Mouse (Mus musculus): ENCODE measurements around the gene Zbtb49.

The Zbtb49 gene

GRCm38 (mm10) chr5:38220328-38220912, at the start of gene Zbtb49, which contains the start of gene Lyar:
Gene Zbtb49 (minus strand): TSS chr5:38220457.
Gene Lyar (plus strand): TSS chr5:38220470.
- DNase-seq = peak; percentile 87 to 88

GRCm38 (mm10) chr5:38260107-38260682, 39.9 kb upstream of the Zbtb49 start, which contains the start of gene Tmem128:
Gene Tmem128 (plus strand): TSS chr5:38260185.
- DNase-seq = peak; percentile 19 to 27

DNA sequence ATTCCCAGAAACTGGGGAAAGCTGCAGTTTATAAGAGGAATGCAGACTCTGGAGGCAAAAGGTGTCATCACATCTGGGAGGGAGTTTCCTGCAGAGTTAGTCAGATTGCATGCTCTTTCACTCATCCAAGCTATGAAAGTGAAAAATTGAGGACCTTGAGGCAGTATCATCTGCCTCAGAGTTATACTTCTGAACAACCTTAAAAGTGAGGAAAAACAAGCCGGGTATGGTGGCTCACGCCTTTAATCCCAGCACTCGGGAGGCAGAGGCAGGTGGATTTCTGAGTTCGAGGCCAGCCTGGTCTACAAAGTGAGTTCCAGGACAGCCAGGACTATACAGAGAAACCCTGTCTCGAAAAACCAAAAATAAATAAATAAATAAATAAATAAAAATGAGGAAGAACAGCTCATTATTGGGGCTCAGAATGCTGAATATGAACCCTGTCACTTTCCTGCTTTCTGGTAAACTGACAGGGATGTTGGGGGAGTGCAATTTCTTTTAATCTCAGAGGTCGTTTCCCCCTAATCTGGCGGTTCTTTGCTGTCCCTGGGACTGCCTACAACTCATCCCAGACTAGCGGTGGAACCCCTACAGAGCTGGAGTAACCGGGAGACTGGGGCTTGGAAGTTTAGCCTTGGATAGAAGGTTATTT, 39.3 kb upstream of the Zbtb49 start:
- DNase-seq = no peak

GRCm38 (mm10) chr5:38258773-38259146, 38.5 kb upstream of the Zbtb49 start:
- no peak for DNase-seq

DNA sequence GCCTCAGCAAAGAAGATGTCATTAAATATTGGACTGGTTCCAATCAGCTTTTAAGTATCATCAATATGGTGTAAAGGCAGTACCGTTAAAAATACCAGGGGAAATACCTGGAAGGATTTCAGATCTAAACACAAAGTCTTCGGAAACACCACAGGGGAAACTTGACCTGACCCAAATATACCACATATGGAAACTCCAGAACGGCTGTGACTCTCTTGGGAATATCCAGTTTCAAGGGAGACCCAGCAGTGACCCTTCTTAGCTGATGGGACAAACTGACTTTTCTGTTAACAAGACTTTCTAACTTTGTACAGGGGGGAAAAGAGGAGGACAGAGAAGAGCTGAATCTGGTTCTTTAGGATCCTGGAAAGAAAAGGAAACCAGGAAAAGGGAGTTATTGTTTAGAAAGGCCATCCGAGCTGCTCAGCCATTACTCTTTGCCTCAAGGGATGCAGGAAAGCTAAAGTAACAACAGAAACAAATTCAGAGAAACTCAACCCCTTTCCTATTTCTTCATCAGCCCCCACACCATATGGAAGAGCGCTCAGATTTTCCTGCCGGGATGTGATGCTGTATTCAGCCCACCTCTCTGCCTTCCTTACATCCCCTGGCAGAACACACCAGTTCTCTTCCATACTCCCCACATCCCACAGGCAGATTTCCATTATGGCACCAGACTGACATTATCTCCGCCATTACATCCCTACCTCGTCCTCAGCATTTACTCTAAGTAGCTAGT, 37.9 kb upstream of the Zbtb49 start:
- no peak for DNase-seq

DNA sequence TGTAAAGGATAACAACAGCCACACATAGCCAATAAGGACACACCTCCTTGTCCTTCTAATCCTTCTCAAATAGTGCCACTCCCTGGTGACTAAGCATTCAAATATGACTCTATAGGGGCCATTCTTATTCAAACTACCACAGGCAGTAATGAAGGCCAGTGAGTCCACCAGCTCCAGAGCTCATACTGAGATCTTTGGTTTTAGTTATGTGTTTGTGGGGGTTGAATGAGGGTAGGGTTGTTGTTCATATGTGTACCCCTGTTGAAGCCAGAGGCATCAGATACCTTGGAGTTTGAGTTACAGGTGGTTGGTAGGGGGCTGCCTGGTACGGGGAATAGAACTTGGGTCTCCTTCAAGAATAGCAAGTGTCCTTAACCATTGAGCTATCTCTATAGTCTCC, 36.3 kb upstream of the Zbtb49 start:
- no peak for DNase-seq

DNA sequence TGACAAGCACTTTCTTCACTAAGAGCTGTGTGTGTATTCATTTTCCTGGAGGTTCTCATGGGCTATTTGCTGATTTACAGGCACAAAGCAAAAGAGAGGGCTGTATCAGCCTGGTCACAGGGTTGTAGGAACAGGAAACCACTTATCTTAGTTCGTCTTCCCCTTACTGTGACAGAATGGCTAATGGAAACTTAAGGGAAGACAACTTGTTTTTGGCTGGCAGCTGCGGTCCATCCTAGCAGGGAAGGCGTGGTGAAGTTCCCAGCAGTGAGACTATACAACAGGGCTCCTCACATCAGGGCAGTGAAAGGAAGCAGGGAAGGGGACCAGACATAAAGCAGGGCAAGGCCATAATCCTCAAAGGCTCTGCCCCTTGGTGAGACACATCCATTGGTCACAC, 35.4 kb upstream of the Zbtb49 start:
- no peak for DNase-seq

- no peak for DNase-seq
Measured at GRCm38 (mm10) chr5:38255195-38255594, 34.9 kb upstream of the Zbtb49 start.

DNA sequence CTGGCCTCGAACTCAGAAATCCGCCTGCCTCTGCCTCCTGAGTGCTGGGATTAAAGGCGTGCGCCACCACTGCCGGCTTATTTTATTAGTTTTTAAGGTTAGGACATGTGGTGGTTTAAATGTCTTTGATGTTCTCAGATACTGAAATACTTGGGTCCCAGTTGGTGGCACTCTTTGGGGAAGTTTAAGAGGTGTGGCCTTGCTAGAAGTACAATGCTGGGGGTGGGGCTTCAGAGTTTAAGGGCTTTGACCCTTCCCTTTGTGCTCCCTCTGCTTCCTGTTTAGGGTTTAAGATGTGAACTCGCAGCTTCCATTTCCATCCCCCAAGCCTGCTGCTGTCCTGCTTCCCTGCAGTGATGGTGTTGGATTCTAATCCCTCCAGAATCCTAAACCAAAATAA, 21.7 kb upstream of the Zbtb49 start:
- no peak for DNase-seq

DNA sequence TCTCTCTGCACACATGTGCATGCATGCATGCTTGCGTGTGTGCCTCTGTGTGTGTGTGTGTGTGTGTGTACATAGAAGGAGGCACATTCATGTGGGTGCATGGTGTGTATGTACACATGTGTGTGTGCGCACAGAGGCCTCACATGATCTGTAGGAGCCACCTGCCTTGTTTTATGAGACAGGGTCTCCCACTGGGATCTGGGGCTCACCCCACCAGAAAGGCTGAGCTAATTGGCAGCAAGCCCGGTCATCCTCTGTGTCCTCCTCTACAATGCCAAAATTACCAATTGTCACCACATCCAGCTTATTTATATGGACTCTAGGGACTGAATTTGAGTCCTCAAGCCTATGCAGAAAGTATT, 21.2 kb upstream of the Zbtb49 start:
- DNase-seq = no peak

GRCm38 (mm10) chr5:38240727-38241472, 20.6 kb upstream of the Zbtb49 start:
- DNase-seq = no peak

- no peak for DNase-seq
Measured at GRCm38 (mm10) chr5:38236627-38237026, 16.4 kb upstream of the Zbtb49 start.

- DNase-seq = peak in 1 of 2 experiments; percentile 18
Measured at GRCm38 (mm10) chr5:38235422-38235821, 15.2 kb upstream of the Zbtb49 start.

DNA sequence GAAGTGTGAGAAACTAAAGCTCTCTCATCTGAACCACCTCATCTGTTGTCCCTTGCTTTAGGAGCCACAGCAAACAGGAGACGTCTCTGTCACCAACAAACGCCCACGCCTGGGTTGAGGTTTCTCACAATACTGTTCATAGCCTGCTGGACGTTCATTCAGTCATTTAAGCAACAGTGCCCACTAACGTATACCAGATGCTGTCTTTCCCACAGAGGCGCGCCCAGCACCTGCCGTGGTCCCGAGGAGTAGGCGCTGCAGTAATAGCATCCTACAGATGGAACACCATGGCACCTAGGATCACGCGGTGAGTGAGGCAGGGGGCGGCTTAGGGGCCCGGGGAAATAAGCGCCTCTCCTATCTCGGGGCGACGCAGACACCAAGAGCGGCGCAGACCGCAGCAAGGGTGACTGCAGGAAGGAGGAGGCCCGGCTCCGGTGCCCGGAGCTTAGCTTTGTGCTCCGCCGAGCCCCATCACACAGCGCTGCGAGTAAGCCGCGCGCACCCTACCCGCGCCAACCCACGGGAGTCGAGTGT, 418 bp downstream of the Zbtb49 start:
- DNase-seq = no peak

GRCm38 (mm10) chr5:38213009-38213408, 7.2 kb downstream of the Zbtb49 start:
- no peak for DNase-seq

GRCm38 (mm10) chr5:38211691-38212090, 8.6 kb downstream of the Zbtb49 start:
- DNase-seq = no peak

DNA sequence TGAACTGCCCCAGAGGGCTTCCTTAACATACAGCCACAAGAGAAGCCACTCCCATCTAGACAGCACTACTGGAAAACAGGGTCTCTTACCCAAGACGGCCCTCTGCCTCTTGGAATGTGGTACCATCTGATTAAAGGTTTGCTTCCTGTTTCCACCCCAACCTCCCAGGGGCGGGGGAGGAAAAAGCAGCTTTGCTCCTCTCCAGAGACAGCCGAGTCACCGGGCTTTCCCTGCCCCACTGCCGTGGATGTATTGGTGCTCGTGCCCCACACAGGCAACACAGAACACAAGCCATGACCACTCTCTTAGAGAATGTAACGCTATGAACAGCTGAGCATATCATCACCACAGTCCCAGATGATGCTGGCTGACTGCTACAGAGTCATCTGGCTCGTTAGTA, 11.3 kb downstream of the Zbtb49 start:
- DNase-seq = no peak

- no peak for DNase-seq
Measured at GRCm38 (mm10) chr5:38205303-38205726, 14.9 kb downstream of the Zbtb49 start.

GRCm38 (mm10) chr5:38199686-38200085, 20.6 kb downstream of the Zbtb49 start:
- no peak for DNase-seq

DNA sequence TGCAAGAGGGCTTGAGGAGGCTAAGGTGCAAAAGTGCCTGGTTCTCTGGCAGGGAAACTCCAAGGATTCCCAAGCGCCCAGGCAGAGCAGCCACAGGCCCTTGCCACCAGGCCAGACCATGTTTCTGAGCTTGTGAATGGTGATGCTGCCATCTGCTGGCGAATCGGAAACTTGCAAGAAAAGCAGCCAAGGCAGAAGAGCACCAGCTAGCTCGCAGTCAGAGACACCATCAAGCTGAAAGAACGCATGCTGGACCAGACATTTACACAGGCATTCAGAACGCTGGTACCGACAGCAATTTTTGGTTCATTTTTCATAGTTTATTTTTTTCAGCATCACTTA, 22.8 kb downstream of the Zbtb49 start:
- DNase-seq = peak; percentile 20 to 24

DNA sequence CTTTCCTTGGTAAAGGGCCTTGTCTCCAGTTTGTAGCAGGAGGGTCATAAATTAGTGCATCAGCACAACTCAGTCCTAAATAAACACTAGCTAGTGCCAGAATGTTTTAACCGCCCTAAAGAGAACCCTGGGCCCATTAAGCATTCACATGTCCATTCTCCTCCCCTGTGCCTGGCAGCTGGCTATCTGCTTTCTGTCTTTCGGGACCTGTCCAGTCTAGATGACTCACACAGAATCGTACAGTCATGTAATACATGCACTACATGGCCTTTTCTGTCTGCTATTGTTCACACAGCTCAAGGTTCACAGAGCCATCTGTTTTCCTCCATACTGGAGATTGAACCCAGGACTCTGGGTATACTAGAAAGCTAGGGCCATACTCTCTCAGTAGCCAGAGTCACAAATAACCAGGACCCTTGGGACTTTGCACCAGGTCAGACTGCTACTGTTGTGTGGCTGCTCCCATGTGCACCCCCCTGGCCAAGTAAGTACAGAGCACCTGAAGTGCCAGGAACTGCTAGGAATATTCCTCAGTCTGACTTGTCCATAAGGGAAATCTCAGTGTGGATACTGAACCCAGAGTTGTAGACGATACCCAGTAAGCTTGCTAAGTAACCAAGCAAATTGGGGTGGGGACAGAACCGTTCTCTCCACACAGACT, 23.3 kb downstream of the Zbtb49 start:
- DNase-seq = no peak

GRCm38 (mm10) chr5:38195941-38196340, 24.3 kb downstream of the Zbtb49 start:
- DNase-seq = no peak

Data from thymus, adult 18-20 months (tissue).